Mouse (Mus musculus): ENCODE data around the gene Gfap. TPM values are rescaled to one million over a fixed set of nuclear protein-coding genes. Genes with fewer than 3 reads are reported as not detected.
A peak's percentile ranks its signal among the peaks of the same experiment; 100 is the strongest.

The Gfap gene
- polyA plus RNA-seq, 1 experiment: 0.16 TPM

DNA sequence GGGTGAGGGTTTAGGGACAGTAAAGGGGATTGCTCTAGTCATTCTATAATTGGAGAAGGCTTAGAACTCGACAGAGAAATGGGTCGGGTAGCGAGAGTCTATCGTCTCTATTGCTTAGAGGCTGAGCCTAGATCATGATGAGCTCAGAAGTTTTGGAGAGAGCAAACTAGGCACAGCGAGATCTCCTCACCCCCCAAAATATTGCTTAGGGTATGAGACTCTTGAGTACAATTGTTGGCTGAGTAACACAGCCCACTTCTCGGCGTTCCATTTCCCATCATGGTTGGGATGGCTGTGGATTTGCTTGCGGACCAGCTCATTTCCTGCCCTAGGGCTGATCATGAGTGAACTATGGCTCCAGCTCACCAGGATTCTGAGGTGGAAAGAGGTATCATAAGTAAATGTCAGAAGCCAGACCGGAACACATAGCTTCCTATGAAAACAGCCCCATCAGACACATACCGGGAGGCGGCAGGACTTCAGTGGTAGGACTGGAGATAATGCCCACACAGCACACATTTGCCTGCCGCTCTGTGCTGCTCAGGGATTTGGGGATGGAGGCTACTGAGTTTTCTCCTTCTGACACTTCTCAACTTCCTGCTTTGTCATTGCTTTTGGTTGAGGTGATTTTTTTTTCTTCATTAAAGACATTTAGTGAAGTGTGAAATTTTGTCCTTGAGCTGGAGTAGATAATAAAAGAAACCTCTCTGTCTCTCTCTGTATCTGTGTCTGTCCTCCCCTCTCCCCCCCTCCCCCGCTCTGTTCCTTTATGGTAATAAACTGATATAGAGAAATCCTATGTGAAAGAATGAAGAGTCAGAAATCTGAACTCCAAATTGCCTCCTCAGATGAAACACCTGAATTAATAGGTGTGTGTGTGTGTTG lies 19.2 kb downstream of the Gfap start:
- Histone ChIP-seq H3K36me3 (ENCODE audit: control insufficient read depth, insufficient read depth) (peaks cover 2% of the 10 kb centered on the region), H3ac (ENCODE audit: control insufficient read depth, insufficient read length) (peak overlapping the region; percentile 34), H3K4me2 (ENCODE audit: low read depth) (peak overlapping the region; percentile 96), H3K79me2 (ENCODE audit: control insufficient read depth, insufficient read depth) (peaks cover 33% of the 10 kb centered on the region), H3K27me3 (ENCODE audit: control insufficient read depth, insufficient read depth, insufficient read length) (no peaks in the 10 kb centered on the region), H3K4me3 (peak overlapping the region; percentile 92)
- no peak for TF ChIP-seq MAX (IDR thresholded peaks at IDR 0.05; ENCODE audit: low read depth)
- no peak for TF ChIP-seq TCF12 (IDR thresholded peaks at IDR 0.05; ENCODE audit: insufficient read depth, poor library complexity, severe bottlenecking)
- TF ChIP-seq E2F4 (IDR thresholded peaks at IDR 0.05; ENCODE audit: insufficient read depth): no peak

GRCm38 (mm10) chr11:102880585-102881313 lies 20.0 kb downstream of the Gfap start, which contains the start of the genes Eftud2 and Ccdc103:
TSS of gene Eftud2 (minus strand) at chr11:102880985.
TSS of gene Ccdc103 (plus strand) at chr11:102881204.
- Histone ChIP-seq H3K4me3 (peak within 1 kb of the TSS; percentile 92), H3ac (ENCODE audit: control insufficient read depth, insufficient read length) (peak within 1 kb of the TSS; percentile 34), H3K4me2 (ENCODE audit: low read depth) (peak within 1 kb of the TSS; percentile 96), H3K27me3 (ENCODE audit: control insufficient read depth, insufficient read depth, insufficient read length) (no peaks in the 10 kb centered on the region), H3K36me3 (ENCODE audit: control insufficient read depth, insufficient read depth) (peaks cover 7% of the 10 kb centered on the region), H3K79me2 (ENCODE audit: control insufficient read depth, insufficient read depth) (peaks cover 33% of the 10 kb centered on the region)
- TF ChIP-seq POLR2A (IDR thresholded peaks at IDR 0.05; ENCODE audit: insufficient read length, low read depth): peak; percentile 82
- TF ChIP-seq USF1 (IDR thresholded peaks at IDR 0.05; ENCODE audit: low read depth): peak; percentile 100
- TF ChIP-seq SRF (IDR thresholded peaks at IDR 0.05; ENCODE audit: control insufficient read depth, insufficient read length, low read depth): peak; percentile 37
- peak; percentile 89 for TF ChIP-seq POLR2AphosphoS2 (IDR thresholded peaks at IDR 0.05; ENCODE audit: insufficient read length, low read depth)
- no peak for TF ChIP-seq TCF12 (IDR thresholded peaks at IDR 0.05; ENCODE audit: insufficient read depth, poor library complexity, severe bottlenecking)
- TF ChIP-seq MYOG (IDR thresholded peaks at IDR 0.05; ENCODE audit: control insufficient read depth in 1 of 3, insufficient read depth in 1 of 3, insufficient read length in 2 of 3, low read depth in 2 of 3): no peak
- TF ChIP-seq E2F4 (IDR thresholded peaks at IDR 0.05; ENCODE audit: insufficient read depth): peak; percentile 61
- TF ChIP-seq CEBPB (IDR thresholded peaks at IDR 0.05; ENCODE audit: insufficient read depth, poor library complexity, severe bottlenecking): no peak
- TF ChIP-seq MAX (IDR thresholded peaks at IDR 0.05; ENCODE audit: low read depth): peak; percentile 99

DNA sequence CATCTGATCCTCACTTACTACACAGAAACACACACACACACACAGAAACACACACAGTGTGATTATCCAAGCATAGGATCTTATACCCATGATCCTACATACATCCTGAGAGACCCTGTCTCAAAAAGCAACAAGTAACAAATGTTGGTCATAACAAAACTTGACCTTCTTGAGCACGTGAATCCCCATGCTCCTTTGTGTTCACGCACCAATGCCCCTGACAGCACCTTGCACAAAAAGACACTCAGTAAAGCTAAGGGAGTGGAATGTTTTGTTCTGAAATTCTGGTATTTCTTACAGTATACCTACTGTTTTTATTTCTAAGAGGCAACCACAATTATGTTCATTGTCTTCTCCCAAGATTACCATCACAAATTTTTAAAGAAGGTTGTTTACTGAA lies 21.2 kb downstream of the Gfap start:
- peak overlapping the region; percentile 92 for H3K4me3 ChIP-seq
- no peak for TF ChIP-seq POLR2A (IDR thresholded peaks at IDR 0.05; ENCODE audit: insufficient read length, low read depth)
- no peak for TF ChIP-seq E2F4 (IDR thresholded peaks at IDR 0.05; ENCODE audit: insufficient read depth)
- no peak for TF ChIP-seq POLR2AphosphoS2 (IDR thresholded peaks at IDR 0.05; ENCODE audit: insufficient read length, low read depth)
- TF ChIP-seq TCF12 (IDR thresholded peaks at IDR 0.05; ENCODE audit: insufficient read depth, poor library complexity, severe bottlenecking): no peak
- no peak for TF ChIP-seq MYOD1 (IDR thresholded peaks at IDR 0.05; ENCODE audit: control insufficient read depth in 1 of 3, insufficient read length in 2 of 3, low read depth in 2 of 3)
- no peak for TF ChIP-seq CEBPB (IDR thresholded peaks at IDR 0.05; ENCODE audit: insufficient read depth, poor library complexity, severe bottlenecking)
- no peak for TF ChIP-seq SRF (IDR thresholded peaks at IDR 0.05; ENCODE audit: control insufficient read depth, insufficient read length, low read depth)
- no peak for TF ChIP-seq REST (IDR thresholded peaks at IDR 0.05; ENCODE audit: insufficient read depth, insufficient read length)
- no peak for TF ChIP-seq MAX (IDR thresholded peaks at IDR 0.05; ENCODE audit: low read depth)
- TF ChIP-seq TCF3 (IDR thresholded peaks at IDR 0.05; ENCODE audit: insufficient read length, low read depth): no peak
- no peaks in the 10 kb centered on the region for H3K27me3 ChIP-seq (ENCODE audit: control insufficient read depth, insufficient read depth, insufficient read length)
- H3ac ChIP-seq (ENCODE audit: control insufficient read depth, insufficient read length): no peak overlapping the region
- H3K4me2 ChIP-seq (ENCODE audit: low read depth): peak overlapping the region; percentile 96
- peaks cover 33% of the 10 kb centered on the region for H3K79me2 ChIP-seq (ENCODE audit: control insufficient read depth, insufficient read depth)
- peaks cover 16% of the 10 kb centered on the region for H3K36me3 ChIP-seq (ENCODE audit: control insufficient read depth, insufficient read depth)

GRCm38 (mm10) chr11:102874801-102875334 lies 25.8 kb downstream of the Gfap start:
- peaks cover 21% of the 10 kb centered on the region for H3K36me3 ChIP-seq (ENCODE audit: control insufficient read depth, insufficient read depth)
- no peak overlapping the region for H3K4me3 ChIP-seq
- no peaks in the 10 kb centered on the region for H3K27me3 ChIP-seq (ENCODE audit: control insufficient read depth, insufficient read depth, insufficient read length)
- H3K79me2 ChIP-seq (ENCODE audit: control insufficient read depth, insufficient read depth): peaks cover 23% of the 10 kb centered on the region
- H3K4me2 ChIP-seq (ENCODE audit: low read depth): no peak overlapping the region
- no peak for TF ChIP-seq E2F4 (IDR thresholded peaks at IDR 0.05; ENCODE audit: insufficient read depth)
- no peak for TF ChIP-seq POLR2AphosphoS2 (IDR thresholded peaks at IDR 0.05; ENCODE audit: insufficient read length, low read depth)
- TF ChIP-seq USF1 (IDR thresholded peaks at IDR 0.05; ENCODE audit: low read depth): no peak
- no peak for TF ChIP-seq REST (IDR thresholded peaks at IDR 0.05; ENCODE audit: insufficient read depth, insufficient read length)
- no peak for TF ChIP-seq POLR2A (IDR thresholded peaks at IDR 0.05; ENCODE audit: insufficient read length, low read depth)
- H3ac ChIP-seq (ENCODE audit: control insufficient read depth, insufficient read length): no peak overlapping the region

- H3K4me3 ChIP-seq: no peak overlapping the region
These were observed 36.4 kb downstream of the Gfap start for GRCm38 (mm10) chr11:102864272-102864671.

More at GRCm38 (mm10) chr11:102864272-102864671, 36.4 kb downstream of the Gfap start:
- Histone ChIP-seq H3K79me2 (ENCODE audit: control insufficient read depth, insufficient read depth) (no peaks in the 10 kb centered on the region), H3K4me2 (ENCODE audit: low read depth) (no peak overlapping the region), H3K27me3 (ENCODE audit: control insufficient read depth, insufficient read depth, insufficient read length) (no peaks in the 10 kb centered on the region), H3ac (ENCODE audit: control insufficient read depth, insufficient read length) (no peak overlapping the region), H3K36me3 (ENCODE audit: control insufficient read depth, insufficient read depth) (peaks cover 67% of the 10 kb centered on the region)
- TF ChIP-seq POLR2A (IDR thresholded peaks at IDR 0.05; ENCODE audit: insufficient read length, low read depth) (no peak), MAX (IDR thresholded peaks at IDR 0.05; ENCODE audit: low read depth) (no peak), MYOG (IDR thresholded peaks at IDR 0.05; ENCODE audit: control insufficient read depth in 1 of 3, insufficient read depth in 1 of 3, insufficient read length in 2 of 3, low read depth in 2 of 3) (no peak), POLR2AphosphoS2 (IDR thresholded peaks at IDR 0.05; ENCODE audit: insufficient read length, low read depth) (no peak), REST (IDR thresholded peaks at IDR 0.05; ENCODE audit: insufficient read depth, insufficient read length) (no peak), TCF3 (IDR thresholded peaks at IDR 0.05; ENCODE audit: insufficient read length, low read depth) (no peak), MYOD1 (IDR thresholded peaks at IDR 0.05; ENCODE audit: control insufficient read depth in 1 of 3, insufficient read length in 2 of 3, low read depth in 2 of 3) (no peak), E2F4 (IDR thresholded peaks at IDR 0.05; ENCODE audit: insufficient read depth) (no peak)

Measured in myocyte (in vitro differentiated cells).